Mouse (Mus musculus): ENCODE measurements around the gene Gm5108. TPM values are rescaled to one million over a fixed set of nuclear protein-coding genes. Genes with fewer than 3 reads are reported as not detected.
A peak's percentile ranks its signal among the peaks of the same experiment; 100 is the strongest.

Gene Gm5108
- polyA plus RNA-seq, 1 experiment from 2014 or later = not detected

DNA sequence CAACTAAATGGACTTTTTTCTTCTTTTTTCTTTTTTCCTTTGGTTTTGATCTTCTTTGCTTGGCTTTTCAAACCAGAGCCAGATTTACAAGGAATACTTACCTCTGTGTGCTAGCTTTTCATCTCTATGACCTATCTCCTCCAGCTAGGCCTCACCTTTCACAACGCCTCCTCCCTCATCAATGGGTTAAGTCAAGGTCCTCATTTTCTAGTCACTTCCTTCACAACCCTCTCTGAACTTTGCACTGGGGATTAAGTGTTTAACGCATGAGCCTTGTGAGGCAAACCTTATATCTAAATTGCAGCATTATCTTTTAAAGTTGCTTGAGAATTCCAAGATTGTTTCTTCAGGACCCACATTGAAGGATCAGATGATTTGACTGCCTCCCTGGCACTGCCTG, 63.0 kb downstream of the Gm5108 start:
- Histone ChIP-seq H3K27me3 (ENCODE audit: insufficient read depth, low read length) (peaks cover 6% of the 10 kb centered on the region; the same call in 1 of the 2 replicates), H3K9me3 (ENCODE audit: low read length) (no peaks in the 10 kb centered on the region), H3K36me3 (replicated peaks; ENCODE audit: insufficient read depth, low read length) (no peaks in the 10 kb centered on the region), H3K27ac (ENCODE audit: low read depth) (no peak overlapping the region), H3K9ac (replicated peaks) (no peak overlapping the region), H3K4me2 (ENCODE audit: low read depth, low read length) (no peak overlapping the region), H3K4me1 (ENCODE audit: insufficient read depth) (no peaks in the 10 kb centered on the region), H3K4me3 (ENCODE audit: low read depth, low read length) (no peak overlapping the region)
- TF ChIP-seq CTCF (IDR thresholded peaks at IDR 0.05; ENCODE audit: low read depth) = no peak
- TF ChIP-seq EP300 (IDR thresholded peaks at IDR 0.05; ENCODE audit: low read depth) = no peak
- no peak for ATAC-seq
- 81% methylated on average over 2 of the region's 2 CpGs for WGBS (ENCODE audit: insufficient replicate concordance)
- no peak for DNase-seq

GRCm38 (mm10) chr5:68007074-68007473, 65.6 kb downstream of the Gm5108 start:
- TF ChIP-seq EP300 (IDR thresholded peaks at IDR 0.05; ENCODE audit: low read depth) (no peak), CTCF (IDR thresholded peaks at IDR 0.05; ENCODE audit: low read depth) (no peak)
- H3K27me3 ChIP-seq (ENCODE audit: insufficient read depth, low read length) = peaks cover 3% of the 10 kb centered on the region; the same call in 1 of the 2 replicates
- 57% methylated on average over 4 of the region's 4 CpGs for WGBS (ENCODE audit: insufficient replicate concordance)
- DNase-seq (no peak), ATAC-seq (no peak)
- no peak overlapping the region for H3K27ac ChIP-seq (ENCODE audit: low read depth)
- no peak overlapping the region for H3K4me2 ChIP-seq (ENCODE audit: low read depth, low read length)
- no peaks in the 10 kb centered on the region for H3K4me1 ChIP-seq (ENCODE audit: insufficient read depth)
- no peaks in the 10 kb centered on the region for H3K36me3 ChIP-seq (replicated peaks; ENCODE audit: insufficient read depth, low read length)
- no peaks in the 10 kb centered on the region for H3K9me3 ChIP-seq (ENCODE audit: low read length)
- no peak overlapping the region for H3K4me3 ChIP-seq (ENCODE audit: low read depth, low read length)
- H3K9ac ChIP-seq (replicated peaks) = no peak overlapping the region

DNA sequence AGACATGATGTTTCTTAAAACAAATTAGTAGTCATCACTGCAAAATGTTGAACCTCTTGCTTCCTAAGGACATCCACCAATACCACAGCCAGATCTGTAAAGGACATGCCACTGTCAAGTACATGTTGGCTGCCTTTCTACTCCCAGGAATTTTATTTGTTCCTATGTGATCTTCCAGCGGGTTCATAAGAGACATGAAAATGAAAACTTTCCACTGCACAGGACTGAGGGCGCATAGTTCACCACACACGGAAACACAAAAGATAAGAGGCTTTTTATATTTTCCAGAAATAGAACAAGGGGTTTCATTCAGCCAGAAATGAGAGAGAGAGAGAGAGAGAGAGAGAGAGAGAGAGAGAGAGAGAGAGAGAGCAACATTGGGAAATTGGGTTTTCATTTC, 70.1 kb downstream of the Gm5108 start:
- no peaks in the 10 kb centered on the region for H3K36me3 ChIP-seq (replicated peaks; ENCODE audit: insufficient read depth, low read length)
- no peak overlapping the region for H3K9ac ChIP-seq (replicated peaks)
- no peak overlapping the region for H3K4me3 ChIP-seq (ENCODE audit: low read depth, low read length)
- TF ChIP-seq EP300 (IDR thresholded peaks at IDR 0.05; ENCODE audit: low read depth) = no peak
- TF ChIP-seq CTCF (IDR thresholded peaks at IDR 0.05; ENCODE audit: low read depth) = no peak
- 0 out of 2 replicates have a peak, but pooled peaks cover 7% of the 10 kb centered on the region for H3K27me3 ChIP-seq (ENCODE audit: insufficient read depth, low read length)
- WGBS (ENCODE audit: insufficient replicate concordance) = 50% methylated on average over 3 of the region's 3 CpGs
- no peaks in the 10 kb centered on the region for H3K9me3 ChIP-seq (ENCODE audit: low read length)
- ATAC-seq (no peak), DNase-seq (no peak)
- no peak overlapping the region for H3K27ac ChIP-seq (ENCODE audit: low read depth)
- no peak overlapping the region for H3K4me2 ChIP-seq (ENCODE audit: low read depth, low read length)
- H3K4me1 ChIP-seq (ENCODE audit: insufficient read depth) = no peaks in the 10 kb centered on the region

DNA sequence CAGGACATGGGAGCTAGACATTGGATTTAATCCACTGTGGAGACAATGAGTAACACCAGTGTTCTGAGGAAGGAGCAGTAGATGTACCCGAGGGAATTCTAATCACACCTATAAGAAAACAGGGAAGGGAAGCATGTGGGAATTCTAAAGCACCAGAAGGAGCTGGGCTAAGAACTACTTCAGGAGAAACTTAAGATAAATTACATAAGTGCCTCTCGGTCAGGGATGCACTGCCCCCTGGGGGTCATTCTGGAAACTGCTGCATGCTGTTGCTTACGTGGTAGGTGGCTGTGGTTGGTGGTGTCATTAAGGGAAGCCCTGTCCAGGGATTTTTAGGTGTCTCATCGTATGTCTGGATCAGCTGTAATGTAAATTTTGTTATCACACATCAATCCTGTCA, 71.1 kb downstream of the Gm5108 start:
- H3K4me3 ChIP-seq (ENCODE audit: low read depth, low read length) = no peak overlapping the region
- no peaks in the 10 kb centered on the region for H3K4me1 ChIP-seq (ENCODE audit: insufficient read depth)
- no peaks in the 10 kb centered on the region for H3K36me3 ChIP-seq (replicated peaks; ENCODE audit: insufficient read depth, low read length)
- H3K9me3 ChIP-seq (ENCODE audit: low read length) = no peaks in the 10 kb centered on the region
- ATAC-seq (no peak), DNase-seq (peak; percentile 81)
- 0 out of 2 replicates have a peak, but pooled peaks cover 7% of the 10 kb centered on the region for H3K27me3 ChIP-seq (ENCODE audit: insufficient read depth, low read length)
- TF ChIP-seq CTCF (IDR thresholded peaks at IDR 0.05; ENCODE audit: low read depth) (peak; percentile 87), EP300 (IDR thresholded peaks at IDR 0.05; ENCODE audit: low read depth) (no peak)
- 11% methylated on average over 4 of the region's 4 CpGs for WGBS (ENCODE audit: insufficient replicate concordance)
- no peak overlapping the region for H3K4me2 ChIP-seq (ENCODE audit: low read depth, low read length)
- H3K27ac ChIP-seq (ENCODE audit: low read depth) = no peak overlapping the region
- no peak overlapping the region for H3K9ac ChIP-seq (replicated peaks)

GRCm38 (mm10) chr5:68020870-68021269, 79.4 kb downstream of the Gm5108 start:
- H3K27ac ChIP-seq (ENCODE audit: low read depth) = no peak overlapping the region
- H3K36me3 ChIP-seq (replicated peaks; ENCODE audit: insufficient read depth, low read length) = no peaks in the 10 kb centered on the region
- H3K9ac ChIP-seq (replicated peaks) = no peak overlapping the region
- 60% methylated on average over 2 of the region's 2 CpGs for WGBS (ENCODE audit: insufficient replicate concordance)
- no peak overlapping the region for H3K4me3 ChIP-seq (ENCODE audit: low read depth, low read length)
- no peaks in the 10 kb centered on the region for H3K27me3 ChIP-seq (ENCODE audit: insufficient read depth, low read length)
- TF ChIP-seq CTCF (IDR thresholded peaks at IDR 0.05; ENCODE audit: low read depth) (no peak), EP300 (IDR thresholded peaks at IDR 0.05; ENCODE audit: low read depth) (no peak)
- DNase-seq = no peak
- H3K4me2 ChIP-seq (ENCODE audit: low read depth, low read length) = no peak overlapping the region
- no peaks in the 10 kb centered on the region for H3K9me3 ChIP-seq (ENCODE audit: low read length)
- ATAC-seq = no peak
- no peaks in the 10 kb centered on the region for H3K4me1 ChIP-seq (ENCODE audit: insufficient read depth)

Other genes starting within 250 kb of the Gm5108 start
- 17.1 and 18.5 TPM in 2 replicates for gene Atp8a1, start 94.2 kb upstream of the Gm5108 start, polyA plus RNA-seq (2015; fragmentation: Nextera tagmentation; extraction: Ambion mirVana)
- gene Gm21905, start 4.8 kb downstream of the Gm5108 start, polyA plus RNA-seq (2015; fragmentation: Nextera tagmentation; extraction: Ambion mirVana) = not detected in 2 replicates
- gene Grxcr1, start 90.2 kb downstream of the Gm5108 start, polyA plus RNA-seq (2015; fragmentation: Nextera tagmentation; extraction: Ambion mirVana) = not detected in 2 replicates

Measured in liver, postnatal 0 days (tissue).